Mouse (Mus musculus) cortical plate, adult 2 months (tissue): Measurements from ENCODE around the gene Scd4.

Experiments
- CTCF ChIP-seq: fragments of 200-500 bp; IDR thresholded peaks from 2 replicates; pipeline ENCODE4 v1.5.1; 2011; ENCODE audit warnings: mild to moderate bottlenecking, control low read depth, low read length; ENCODE audit not compliant: insufficient read depth; ENCODE audit errors: extremely low read depth
- POLR2A ChIP-seq: fragments of 200-500 bp; IDR thresholded peaks from 2 replicates; pipeline ENCODE4 v1.6.1; 2011; ENCODE audit warnings: mild to moderate bottlenecking, low read length, control low read depth; ENCODE audit not compliant: insufficient read depth; ENCODE audit errors: extremely low read depth

DNA sequence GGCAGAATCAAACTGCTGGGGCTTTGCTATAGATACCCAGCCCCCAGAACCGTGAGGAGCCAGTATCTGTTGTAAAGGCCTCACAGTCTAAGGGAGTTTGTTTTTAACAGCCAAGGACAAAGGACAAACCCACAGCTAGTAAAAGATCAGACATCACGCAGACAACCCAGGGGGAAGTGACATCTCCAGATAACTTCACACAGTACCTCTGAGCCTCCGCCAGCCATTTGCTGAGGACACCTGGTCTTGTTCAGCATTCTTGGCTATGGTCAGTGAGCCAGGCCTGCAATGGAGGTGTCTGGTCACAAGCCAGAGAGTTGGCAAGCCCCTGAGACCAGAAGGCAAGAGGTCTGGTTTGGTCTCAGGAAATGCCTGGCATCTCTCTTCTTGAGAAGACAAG is 40.4 kb upstream of the Scd4 start:
- TF ChIP-seq POLR2A (no peak), CTCF (no peak)
